Mouse (Mus musculus) limb, embryonic 14.5 days (tissue): ENCODE measurements around the gene Fastk. TPM values are rescaled to one million over a fixed set of nuclear protein-coding genes. Genes with fewer than 3 reads are reported as not detected.
A peak's percentile ranks its signal among the peaks of the same experiment; 100 is the strongest.

Experiments used
- ATAC-seq: fragments of 200-750 bp; cut with Nextera tagmentation; 2 replicates; pipeline ENCODE4 v1.8.0; 2017; ENCODE audit warnings: low read depth, moderate number of reproducible peaks, moderate TSS enrichment; ENCODE audit not compliant: low FRiP score
- DNase-seq: peaks from one replicate; pipeline ENCODE4 v3.0.0-alpha.2; 2015; ENCODE audit warnings: low spot score
- H3K27ac ChIP-seq: fragments of 300-500 bp; sonication (generic); replicated peaks from 2 replicates; pipeline ENCODE4 v1.5.1; 2014; ENCODE audit warnings: low read depth, mild to moderate bottlenecking, low read length, moderate library complexity, mixed read lengths
- H3K27me3 ChIP-seq: fragments of 300-500 bp; sonication (generic); 2 replicates; pipeline ENCODE4 v1.6.1; 2014; ENCODE audit warnings: low read length, mixed read lengths; ENCODE audit not compliant: control insufficient read depth, insufficient read depth
- H3K36me3 ChIP-seq: fragments of 300-500 bp; sonication (generic); 2 replicates; pipeline ENCODE4 v1.6.1; 2014; ENCODE audit warnings: mild to moderate bottlenecking, low read length, moderate library complexity, mixed read lengths; ENCODE audit not compliant: control insufficient read depth, insufficient read depth
- H3K4me1 ChIP-seq: fragments of 300-500 bp; sonication (generic); 2 replicates; pipeline ENCODE4 v1.6.1; 2014; ENCODE audit warnings: antibody characterized with exemption, low read length, mixed read lengths; ENCODE audit not compliant: control insufficient read depth, insufficient read depth
- H3K4me2 ChIP-seq: fragments of 300-500 bp; sonication (generic); replicated peaks from 2 replicates; pipeline ENCODE4 v1.6.1; 2014; ENCODE audit warnings: low read depth, mild to moderate bottlenecking, low read length, moderate library complexity; ENCODE audit not compliant: severe bottlenecking
- H3K4me3 ChIP-seq: fragments of 300-500 bp; sonication (generic); replicated peaks from 2 replicates; pipeline ENCODE4 v1.5.1; 2014; ENCODE audit warnings: low read length
- H3K9ac ChIP-seq: fragments of 300-500 bp; sonication (generic); 2 replicates; pipeline ENCODE4 v1.6.1; 2014; ENCODE audit warnings: mild to moderate bottlenecking, low read depth, low read length, moderate library complexity; ENCODE audit not compliant: severe bottlenecking
- H3K9me3 ChIP-seq: fragments of 300-500 bp; sonication (generic); 2 replicates; pipeline ENCODE4 v1.6.1; 2016; ENCODE audit warnings: low read length; ENCODE audit not compliant: control insufficient read depth
- POLR2A ChIP-seq: fragments of 200-500 bp; IDR thresholded peaks from 2 replicates; pipeline ENCODE4 v1.8.0; 2012; ENCODE audit warnings: inconsistent platforms, mild to moderate bottlenecking, moderate library complexity, borderline replicate concordance; ENCODE audit not compliant: insufficient read depth, insufficient read length; ENCODE audit errors: extremely low read depth
- WGBS: fragments of 180-500 bp; shearing (Covaris S2); extraction: QIAGEN DNeasy Blood & Tissue Kit; methylation state at CpG from one replicate; pipeline ENCODE4 v1.1.7; 2014; 5-methylcytosine and 5-hydroxymethylcytosine counted together
- polyA plus RNA-seq, 2 experiments: library from polyadenylated mRNA; depleted of rRNA in 1 of 2; stranded (reverse) in 1 of 2; unstranded in 1 of 2; fragments of >200 nt; fragmentation: Nextera tagmentation in 1 of 2; extraction: Ambion mirVana in 1 of 2; gene quantifications; 2 replicates each; pipeline versions ENCODE4 v1.2.1 to v1.2.3; 2012 to 2014

Gene Fastk
- polyA plus RNA-seq, 2 experiments: 120 to 295 TPM

DNA sequence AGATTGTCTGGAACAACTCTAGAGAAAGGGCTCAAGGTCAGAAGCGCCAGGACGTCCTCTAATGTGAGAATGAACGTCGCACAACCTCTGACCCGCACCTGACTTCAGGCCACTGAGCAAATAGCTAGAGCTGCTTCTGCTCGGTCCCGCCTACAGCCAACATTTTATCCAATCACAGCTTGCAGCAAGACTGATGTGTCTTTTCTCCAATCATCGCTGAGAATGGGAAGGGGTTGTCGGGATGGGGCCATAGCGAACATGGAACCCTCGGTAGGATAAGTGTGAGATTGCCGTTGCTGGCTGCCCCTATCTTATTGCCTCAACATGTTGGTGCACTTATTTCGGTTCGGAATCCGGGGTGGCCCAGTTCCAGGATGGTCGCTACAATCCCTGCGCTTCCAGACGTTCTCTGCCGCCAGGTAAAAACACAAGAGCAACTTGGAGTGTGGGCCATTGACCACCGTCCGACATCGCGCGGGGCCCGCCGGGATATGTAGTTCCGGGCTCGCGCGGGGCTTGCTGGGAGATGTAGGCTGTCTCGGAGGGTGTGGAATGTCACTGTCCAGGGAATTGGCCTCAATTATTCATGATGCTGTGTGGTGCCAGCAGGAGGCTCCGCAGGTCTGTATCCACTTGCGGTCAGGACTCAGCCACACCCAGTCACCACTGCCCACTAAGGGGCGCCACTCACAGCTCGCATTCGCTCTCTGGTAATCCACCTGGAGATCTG is 50.8 kb downstream of the Fastk start:
- Histone ChIP-seq H3K9ac (peak overlapping the region; percentile 43), H3K4me1 (no peaks in the 10 kb centered on the region), H3K27me3 (no peaks in the 10 kb centered on the region), H3K36me3 (peaks cover 3% of the 10 kb centered on the region; the same call in 1 of the 2 replicates), H3K9me3 (no peaks in the 10 kb centered on the region), H3K4me2 (peak overlapping the region; percentile 59), H3K4me3 (peak overlapping the region; percentile 48), H3K27ac (peak overlapping the region; percentile 53; the same call in 1 of the 2 replicates)
- ATAC-seq: peak; percentile 97
- WGBS: 1% methylated on average over 36 of the region's 36 CpGs
- peak; percentile 95 for DNase-seq
- TF ChIP-seq POLR2A: no peak

GRCm38 (mm10) chr5:24393392-24393997 is 51.6 kb downstream of the Fastk start, which contains the start of gene Abcb8:
Abcb8 (plus strand) TSS chr5:24393663.
- Histone ChIP-seq H3K4me2 (peak within 1 kb of the TSS; percentile 59), H3K36me3 (peaks cover 3% of the 10 kb centered on the region; the same call in 1 of the 2 replicates), H3K4me3 (peak within 1 kb of the TSS; percentile 48), H3K27ac (peak within 1 kb of the TSS; percentile 53; the same call in 1 of the 2 replicates), H3K9ac (peak within 1 kb of the TSS; percentile 43), H3K4me1 (no peaks in the 10 kb centered on the region), H3K27me3 (0 out of 2 replicates have a peak, but pooled peaks cover under 1% of the 10 kb centered on the region), H3K9me3 (no peaks in the 10 kb centered on the region)
- TF ChIP-seq POLR2A: no peak
- ATAC-seq (no peak), DNase-seq (peak; percentile 51)
- 22% methylated on average over 7 of the region's 7 CpGs for WGBS

DNA sequence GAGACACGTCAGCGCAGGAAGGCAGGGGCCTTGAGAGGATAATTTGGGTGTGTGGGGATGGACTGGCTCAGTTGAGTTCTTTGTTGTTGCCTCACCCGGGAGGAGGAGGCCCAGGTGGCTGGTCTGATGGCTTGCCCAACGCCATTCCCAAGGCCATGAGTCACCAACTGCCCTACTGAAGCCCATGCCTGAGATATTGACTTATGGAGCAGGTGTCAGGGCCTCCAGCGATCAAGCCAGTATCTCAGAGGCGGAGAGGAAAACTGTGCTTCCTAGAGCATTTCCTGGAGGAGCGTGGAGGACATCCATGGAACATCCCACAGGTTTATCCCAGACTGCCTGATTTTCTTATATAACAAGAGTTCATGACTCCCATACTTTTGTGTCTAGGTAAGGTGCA is 52.4 kb downstream of the Fastk start:
- H3K4me2 ChIP-seq: no peak overlapping the region
- no peak overlapping the region for H3K27ac ChIP-seq
- H3K4me3 ChIP-seq: no peak overlapping the region
- H3K27me3 ChIP-seq: 0 out of 2 replicates have a peak, but pooled peaks cover 6% of the 10 kb centered on the region
- peaks cover 3% of the 10 kb centered on the region; the same call in 1 of the 2 replicates for H3K36me3 ChIP-seq
- ATAC-seq: no peak
- H3K9me3 ChIP-seq: no peaks in the 10 kb centered on the region
- no peak for DNase-seq
- 68% methylated on average over 7 of the region's 7 CpGs for WGBS
- no peak overlapping the region for H3K9ac ChIP-seq
- no peak for TF ChIP-seq POLR2A
- H3K4me1 ChIP-seq: no peaks in the 10 kb centered on the region

DNA sequence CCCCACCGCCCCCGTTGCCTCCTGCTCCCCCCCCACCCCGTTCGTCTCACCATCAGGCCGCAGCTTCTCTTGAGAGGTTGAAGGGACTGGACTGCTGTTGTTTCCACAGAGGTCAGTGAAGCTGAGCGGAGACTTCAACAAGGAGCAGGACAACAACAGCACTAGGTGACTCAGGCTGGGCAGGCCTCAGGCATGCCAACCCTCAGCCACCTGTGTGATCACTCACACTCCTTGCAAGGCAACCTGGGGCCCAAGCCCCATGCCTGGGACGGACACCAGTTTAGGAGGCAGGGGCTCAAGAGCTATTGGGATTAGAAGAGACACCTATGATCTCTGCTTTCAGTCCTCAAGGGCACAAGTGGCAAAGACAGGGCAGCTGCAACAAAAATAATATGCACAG is 53.2 kb downstream of the Fastk start, which contains the start of gene Atg9b:
Gene Atg9b, minus strand, starts transcription at position 280 of the 400 bp plus-strand sequence.
- peaks cover 3% of the 10 kb centered on the region; the same call in 1 of the 2 replicates for H3K36me3 ChIP-seq
- 85% methylated on average over 7 of the region's 7 CpGs for WGBS
- H3K9ac ChIP-seq: no peak within 1 kb of the TSS
- no peak within 1 kb of the TSS for H3K4me2 ChIP-seq
- H3K4me3 ChIP-seq: no peak within 1 kb of the TSS
- H3K4me1 ChIP-seq: peaks cover 6% of the 10 kb centered on the region
- DNase-seq: no peak
- no peak for TF ChIP-seq POLR2A
- H3K9me3 ChIP-seq: no peaks in the 10 kb centered on the region
- 0 out of 2 replicates have a peak, but pooled peaks cover 13% of the 10 kb centered on the region for H3K27me3 ChIP-seq
- ATAC-seq: no peak
- no peak within 1 kb of the TSS for H3K27ac ChIP-seq

- TF ChIP-seq POLR2A: no peak
- no peaks in the 10 kb centered on the region for H3K9me3 ChIP-seq
- H3K4me2 ChIP-seq: no peak overlapping the region
- no peak overlapping the region for H3K4me3 ChIP-seq
- no peak for ATAC-seq
- H3K9ac ChIP-seq: no peak overlapping the region
- 0 out of 2 replicates have a peak, but pooled peaks cover 16% of the 10 kb centered on the region for H3K27me3 ChIP-seq
- no peak overlapping the region for H3K27ac ChIP-seq
- no peak for DNase-seq
- H3K4me1 ChIP-seq: peaks cover 6% of the 10 kb centered on the region
- no peaks in the 10 kb centered on the region for H3K36me3 ChIP-seq
- 62% methylated on average over 4 of the region's 4 CpGs for WGBS
Measured at GRCm38 (mm10) chr5:24389658-24390020, 55.4 kb downstream of the Fastk start.
